Mouse (Mus musculus) lung, postnatal 0 days (tissue): ENCODE results near the gene Rhot2. TPM values are rescaled to one million over a fixed set of nuclear protein-coding genes. Genes with fewer than 3 reads are reported as not detected.

Experiments used
- ATAC-seq: fragments of 200-750 bp; cut with Nextera tagmentation; 2 replicates; pipeline ENCODE4 v1.8.0; 2017; ENCODE audit warnings: moderate library complexity
- DNase-seq: peaks from one replicate; pipeline ENCODE4 v3.0.0-alpha.2; 2016; ENCODE audit warnings: low spot score
- H3K27ac ChIP-seq: fragments of 300-500 bp; sonication (generic); 2 replicates; pipeline ENCODE4 v1.5.1; 2014; ENCODE audit warnings: antibody characterized with exemption, mild to moderate bottlenecking, low read length, mixed read lengths
- H3K27me3 ChIP-seq: fragments of 300-500 bp; sonication (generic); replicated peaks from 2 replicates; pipeline ENCODE4 v1.6.1; 2014; ENCODE audit warnings: low read length, mixed read lengths; ENCODE audit not compliant: insufficient read depth
- H3K36me3 ChIP-seq: fragments of 300-500 bp; sonication (generic); 2 replicates; pipeline ENCODE4 v1.6.1; 2014; ENCODE audit warnings: low read length, mixed read lengths; ENCODE audit not compliant: insufficient read depth
- H3K4me1 ChIP-seq: fragments of 300-500 bp; sonication (generic); 2 replicates; pipeline ENCODE4 v1.6.1; 2014; ENCODE audit warnings: antibody characterized with exemption, low read depth, low read length, mixed read lengths; ENCODE audit not compliant: insufficient read depth
- H3K4me2 ChIP-seq: fragments of 300-500 bp; sonication (generic); replicated peaks from 2 replicates; pipeline ENCODE4 v1.6.1; 2014; ENCODE audit warnings: low read depth, mild to moderate bottlenecking, low read length, moderate library complexity, mixed read lengths
- H3K4me3 ChIP-seq: fragments of 300-500 bp; sonication (generic); 2 replicates; pipeline ENCODE4 v1.5.1; 2014; ENCODE audit warnings: low read depth, low read length
- H3K9ac ChIP-seq: fragments of 300-500 bp; sonication (generic); replicated peaks from 2 replicates; pipeline ENCODE4 v1.6.1; 2014; ENCODE audit warnings: low read depth, mild to moderate bottlenecking
- H3K9me3 ChIP-seq: fragments of 300-500 bp; sonication (generic); 2 replicates; pipeline ENCODE4 v1.6.1; 2016; ENCODE audit warnings: low read length, mixed read lengths
- CTCF ChIP-seq: IDR thresholded peaks from 2 replicates; pipeline ENCODE4 v1.5.1; 2016; ENCODE audit warnings: antibody characterized with exemption, mild to moderate bottlenecking
- EP300 ChIP-seq: IDR thresholded peaks from 2 replicates; pipeline ENCODE4 v1.6.1; 2016; ENCODE audit warnings: antibody characterized with exemption, mild to moderate bottlenecking, control low read depth
- WGBS: fragments of 180-500 bp; shearing (Covaris S2); extraction: QIAGEN DNeasy Blood & Tissue Kit; methylation state at CpG from one replicate; pipeline ENCODE4 v1.1.7; 2014; 5-methylcytosine and 5-hydroxymethylcytosine counted together
- polyA plus RNA-seq: library from polyadenylated mRNA; unstranded; fragments of >200 nt; fragmentation: Nextera tagmentation; extraction: Ambion mirVana; gene quantifications from 2 replicates; pipeline ENCODE4 v1.2.1, GENCODE M21; 2015

Gene Rhot2
- polyA plus RNA-seq, 1 experiment from 2014 or later: 9.9 TPM

GRCm38 (mm10) chr17:25843636-25844395, 835 bp downstream of the Rhot2 start:
- H3K27ac ChIP-seq: peak overlapping the region; percentile 81
- H3K9ac ChIP-seq: peak overlapping the region; percentile 63
- H3K4me1 ChIP-seq: 0 out of 2 replicates have a peak, but pooled peaks cover 4% of the 10 kb centered on the region
- peak; percentile 42 for ATAC-seq
- no peak for TF ChIP-seq EP300
- peaks cover 13% of the 10 kb centered on the region; the same call in 1 of the 2 replicates for H3K36me3 ChIP-seq
- H3K9me3 ChIP-seq: no peaks in the 10 kb centered on the region
- WGBS: 2% methylated on average over 33 of the region's 38 CpGs
- no peak for DNase-seq
- H3K4me2 ChIP-seq: peak overlapping the region; percentile 89
- peak overlapping the region; percentile 77 for H3K4me3 ChIP-seq
- no peaks in the 10 kb centered on the region for H3K27me3 ChIP-seq

- 81% methylated on average over 4 of the region's 4 CpGs for WGBS
- H3K27ac ChIP-seq: no peak overlapping the region
Measured at GRCm38 (mm10) chr17:25843122-25843521, 1.5 kb downstream of the Rhot2 start.

GRCm38 (mm10) chr17:25842509-25842908, 2.1 kb downstream of the Rhot2 start:
- Histone ChIP-seq H3K9me3 (no peaks in the 10 kb centered on the region), H3K4me3 (no peak overlapping the region), H3K4me1 (0 out of 2 replicates have a peak, but pooled peaks cover 4% of the 10 kb centered on the region), H3K27me3 (no peaks in the 10 kb centered on the region), H3K27ac (no peak overlapping the region), H3K4me2 (no peak overlapping the region), H3K36me3 (peaks cover 13% of the 10 kb centered on the region; the same call in 1 of the 2 replicates), H3K9ac (no peak overlapping the region)
- no peak for DNase-seq
- TF ChIP-seq CTCF (no peak), EP300 (no peak)
- 76% methylated on average over 3 of the region's 3 CpGs for WGBS
- ATAC-seq: no peak

More at GRCm38 (mm10) chr17:25843122-25843521, 1.5 kb downstream of the Rhot2 start:
- Histone ChIP-seq H3K36me3 (peaks cover 13% of the 10 kb centered on the region; the same call in 1 of the 2 replicates), H3K4me3 (no peak overlapping the region), H3K4me1 (0 out of 2 replicates have a peak, but pooled peaks cover 4% of the 10 kb centered on the region), H3K9me3 (no peaks in the 10 kb centered on the region), H3K4me2 (peak overlapping the region; percentile 89), H3K9ac (no peak overlapping the region; the same call in 1 of the 2 replicates), H3K27me3 (no peaks in the 10 kb centered on the region)
- TF ChIP-seq EP300 (no peak), CTCF (no peak)
- ATAC-seq: no peak
- DNase-seq: no peak

- H3K4me1 ChIP-seq: peaks cover 14% of the 10 kb centered on the region; the same call in 1 of the 2 replicates
- H3K9ac ChIP-seq: no peak within 1 kb of the TSS
- H3K4me2 ChIP-seq: no peak within 1 kb of the TSS
- 93% methylated on average over 18 of the region's 22 CpGs for WGBS
- peaks cover 13% of the 10 kb centered on the region; the same call in 1 of the 2 replicates for H3K36me3 ChIP-seq
- ATAC-seq (no peak), DNase-seq (no peak)
- H3K4me3 ChIP-seq: no peak within 1 kb of the TSS
- H3K9me3 ChIP-seq: no peaks in the 10 kb centered on the region
- no peak within 1 kb of the TSS for H3K27ac ChIP-seq
- TF ChIP-seq CTCF (no peak), EP300 (no peak)
- H3K27me3 ChIP-seq: no peaks in the 10 kb centered on the region
Measured at GRCm38 (mm10) chr17:25841117-25841880, 3.4 kb downstream of the Rhot2 start, which contains the start of gene Gm20683. TSS of gene Gm20683 (minus strand) at chr17:25841763.

- no peak for ATAC-seq
- Histone ChIP-seq H3K36me3 (peaks cover 13% of the 10 kb centered on the region; the same call in 1 of the 2 replicates), H3K9me3 (no peaks in the 10 kb centered on the region), H3K27me3 (no peaks in the 10 kb centered on the region), H3K9ac (no peak overlapping the region), H3K27ac (no peak overlapping the region), H3K4me1 (peaks cover 14% of the 10 kb centered on the region; the same call in 1 of the 2 replicates), H3K4me2 (no peak overlapping the region), H3K4me3 (no peak overlapping the region)
- DNase-seq: no peak
- WGBS: 95% methylated on average over 6 of the region's 6 CpGs
- TF ChIP-seq CTCF (no peak), EP300 (no peak)
Measured at GRCm38 (mm10) chr17:25840519-25840918, 4.1 kb downstream of the Rhot2 start.
